Mouse (Mus musculus) heart, embryonic 12.5 days (tissue): Measurements from ENCODE around the gene Dennd2c. TPM values are rescaled to one million over a fixed set of nuclear protein-coding genes. Genes with fewer than 3 reads are reported as not detected.
A peak's percentile ranks its signal among the peaks of the same experiment; 100 is the strongest.
"Not testable (repeated sequence)": the region's sequence is repeated elsewhere in the genome, so short reads cannot be mapped to it uniquely, and the experiment has no call there.

Experiments used
- ATAC-seq: fragments of 200-750 bp; cut with Nextera tagmentation; 2 replicates; pipeline ENCODE4 v1.8.0; 2017; ENCODE audit warnings: moderate TSS enrichment, moderate library complexity; ENCODE audit not compliant: insufficient number of reproducible peaks, low FRiP score
- H3K27ac ChIP-seq: fragments of 300-500 bp; sonication (generic); 2 replicates; pipeline ENCODE4 v1.5.1; 2016; ENCODE audit warnings: mild to moderate bottlenecking, moderate library complexity; ENCODE audit not compliant: poor library complexity, severe bottlenecking
- H3K27me3 ChIP-seq: fragments of 300-500 bp; sonication (generic); replicated peaks from 2 replicates; pipeline ENCODE4 v1.6.1; 2016; ENCODE audit warnings: mild to moderate bottlenecking, moderate library complexity
- H3K36me3 ChIP-seq: fragments of 300-500 bp; sonication (generic); 2 replicates; pipeline ENCODE4 v1.6.1; 2016; ENCODE audit warnings: mild to moderate bottlenecking, moderate library complexity
- H3K4me1 ChIP-seq: fragments of 300-500 bp; sonication (generic); replicated peaks from 2 replicates; pipeline ENCODE4 v1.6.1; 2016; ENCODE audit warnings: mild to moderate bottlenecking
- H3K4me2 ChIP-seq: fragments of 300-500 bp; sonication (generic); 2 replicates; pipeline ENCODE4 v1.6.1; 2016; ENCODE audit warnings: mild to moderate bottlenecking, moderate library complexity
- H3K4me3 ChIP-seq: fragments of 300-500 bp; sonication (generic); 2 replicates; pipeline ENCODE4 v1.5.1; 2016; ENCODE audit warnings: mild to moderate bottlenecking
- H3K9ac ChIP-seq: fragments of 300-500 bp; sonication (generic); 2 replicates; pipeline ENCODE4 v1.6.1; 2016; ENCODE audit warnings: mild to moderate bottlenecking, moderate library complexity
- H3K9me3 ChIP-seq: fragments of 300-500 bp; sonication (generic); replicated peaks from 2 replicates; pipeline ENCODE4 v1.6.1; 2016; ENCODE audit warnings: mild to moderate bottlenecking, moderate library complexity
- WGBS: fragments of 180-500 bp; shearing (Covaris S2); methylation state at CpG from one replicate; pipeline ENCODE4 v1.1.7; 2016; 5-methylcytosine and 5-hydroxymethylcytosine counted together
- polyA plus RNA-seq: library from polyadenylated mRNA; unstranded; fragments of >200 nt; fragmentation: Nextera tagmentation; extraction: Ambion mirVana; gene quantifications from 2 replicates; pipeline ENCODE4 v1.2.1, GENCODE M21; 2016

Dennd2c gene
- polyA plus RNA-seq, 1 experiment from 2014 or later, result 5.1 TPM

DNA sequence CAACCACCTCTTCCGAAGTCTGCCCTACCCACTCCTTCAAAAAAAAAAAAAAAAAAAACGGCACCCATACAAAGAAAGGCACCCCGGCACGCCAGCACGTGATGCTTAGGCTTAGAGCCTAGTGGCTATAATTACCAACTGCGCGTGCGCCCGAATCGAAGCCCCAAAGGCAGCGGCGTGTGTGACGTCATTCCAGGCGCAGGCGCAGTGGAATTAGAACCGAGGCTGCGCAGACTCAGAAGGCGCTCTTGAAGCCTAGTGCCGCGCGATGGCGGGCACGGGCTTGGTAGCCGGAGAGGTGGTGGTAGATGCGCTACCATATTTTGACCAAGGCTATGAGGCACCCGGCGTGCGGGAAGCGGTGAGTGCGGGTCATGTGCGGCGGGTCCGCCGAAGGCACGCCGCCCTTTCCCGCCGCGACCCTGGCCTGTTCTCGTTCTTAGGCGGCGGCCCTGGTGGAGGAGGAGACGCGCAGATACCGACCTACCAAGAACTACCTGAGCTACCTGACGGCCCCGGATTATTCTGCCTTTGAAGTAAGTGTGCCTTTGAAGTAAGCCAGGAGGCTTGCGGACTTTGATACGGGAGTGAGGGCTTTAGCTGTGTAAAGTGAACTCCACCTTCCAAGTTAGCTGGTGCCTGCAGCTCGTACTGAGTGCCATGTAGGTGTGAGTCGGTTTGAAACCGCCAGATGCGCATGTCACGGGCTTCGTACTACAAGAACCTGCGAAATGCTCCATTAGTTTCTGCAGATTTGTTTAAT is 69.3 kb downstream of the Dennd2c start, which contains the start of gene Bcas2:
Bcas2 (plus strand) TSS at position 151 of the 763 bp plus-strand sequence.
- peak within 1 kb of the TSS; percentile 34; the same call in 1 of the 2 replicates for H3K27ac ChIP-seq
- WGBS, result under 1% methylated on average over 56 of the region's 56 CpGs
- peak within 1 kb of the TSS; percentile 98 for H3K4me3 ChIP-seq
- no peaks in the 10 kb centered on the region for H3K9me3 ChIP-seq
- H3K27me3 ChIP-seq, result no peaks in the 10 kb centered on the region
- H3K4me2 ChIP-seq, result peak within 1 kb of the TSS; percentile 81
- H3K36me3 ChIP-seq, result peaks cover 34% of the 10 kb centered on the region
- ATAC-seq, result peak; percentile 93
- H3K9ac ChIP-seq, result peak within 1 kb of the TSS; percentile 92
- H3K4me1 ChIP-seq, result peaks cover 6% of the 10 kb centered on the region

DNA sequence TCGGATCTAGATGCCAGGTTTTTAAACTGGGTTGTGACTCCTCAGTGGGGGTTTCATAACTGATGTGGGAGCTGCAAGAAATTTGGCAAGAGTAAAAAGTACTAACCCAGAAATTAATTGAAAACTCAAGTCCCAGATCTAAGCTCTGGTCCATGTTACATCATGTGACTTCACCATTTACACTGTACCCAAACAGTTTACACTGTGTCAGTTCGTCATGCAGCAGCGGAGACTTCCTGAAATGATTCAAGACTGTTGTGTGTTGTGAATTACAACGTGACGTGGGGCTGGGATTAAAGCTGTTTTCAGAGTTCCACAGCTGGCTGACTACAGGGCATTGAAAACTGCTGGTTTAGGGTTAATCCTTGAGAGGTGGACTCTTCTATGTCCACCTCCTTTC is 70.2 kb downstream of the Dennd2c start:
- WGBS, result 54% methylated on average over 5 of the region's 5 CpGs
- H3K4me1 ChIP-seq, result peaks cover 6% of the 10 kb centered on the region
- no peaks in the 10 kb centered on the region for H3K27me3 ChIP-seq
- no peak overlapping the region for H3K27ac ChIP-seq
- H3K9ac ChIP-seq, result peak overlapping the region; percentile 92
- peak overlapping the region; percentile 98 for H3K4me3 ChIP-seq
- no peak for ATAC-seq
- peaks cover 42% of the 10 kb centered on the region for H3K36me3 ChIP-seq
- no peaks in the 10 kb centered on the region for H3K9me3 ChIP-seq
- peak overlapping the region; percentile 81 for H3K4me2 ChIP-seq

- Histone ChIP-seq H3K4me3 (no peak overlapping the region), H3K4me1 (peaks cover 6% of the 10 kb centered on the region), H3K4me2 (no peak overlapping the region), H3K9me3 (no peaks in the 10 kb centered on the region), H3K27me3 (no peaks in the 10 kb centered on the region), H3K9ac (no peak overlapping the region), H3K27ac (no peak overlapping the region), H3K36me3 (peaks cover 56% of the 10 kb centered on the region)
- 68% methylated on average over 4 of the region's 4 CpGs for WGBS
- 0 out of 2 replicates have a peak, but pooled peaks have one; percentile 10 for ATAC-seq
These were observed 74.3 kb downstream of the Dennd2c start for GRCm38 (mm10) chr3:103176740-103177139.

DNA sequence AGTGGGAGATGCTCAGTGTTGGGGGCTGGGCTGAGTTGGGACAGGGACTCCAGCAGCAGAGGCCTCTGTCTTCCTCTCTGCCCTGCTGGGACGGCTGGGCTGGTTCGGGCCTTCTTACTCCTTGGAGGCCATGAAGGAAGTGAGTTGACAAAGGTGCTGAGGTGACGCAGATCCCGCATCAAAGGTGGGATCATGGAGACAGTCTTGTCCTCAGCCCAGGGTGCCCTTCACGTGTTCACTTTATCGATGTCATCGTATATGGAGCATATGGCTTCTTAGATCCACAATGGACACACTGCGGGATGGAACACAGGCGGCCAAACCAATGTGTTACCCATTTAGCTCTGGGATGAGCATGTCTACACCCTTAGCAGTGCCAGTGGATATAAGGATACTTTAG is 77.1 kb downstream of the Dennd2c start:
- Histone ChIP-seq H3K4me3 (no peak overlapping the region), H3K4me1 (no peaks in the 10 kb centered on the region), H3K36me3 (peaks cover 45% of the 10 kb centered on the region), H3K4me2 (no peak overlapping the region), H3K9ac (no peak overlapping the region), H3K9me3 (no peaks in the 10 kb centered on the region), H3K27me3 (no peaks in the 10 kb centered on the region), H3K27ac (no peak overlapping the region)
- no peak for ATAC-seq
- 91% methylated on average over 9 of the region's 9 CpGs for WGBS

GRCm38 (mm10) chr3:103181171-103181570 is 78.8 kb downstream of the Dennd2c start:
- no peak overlapping the region for H3K4me2 ChIP-seq
- no peak overlapping the region for H3K27ac ChIP-seq
- 44% methylated on average over 4 of the region's 4 CpGs for WGBS
- H3K4me1 ChIP-seq, result no peaks in the 10 kb centered on the region
- no peaks in the 10 kb centered on the region for H3K9me3 ChIP-seq
- peaks cover 32% of the 10 kb centered on the region for H3K36me3 ChIP-seq
- H3K9ac ChIP-seq, result no peak overlapping the region
- H3K4me3 ChIP-seq, result no peak overlapping the region
- no peak for ATAC-seq
- H3K27me3 ChIP-seq, result no peaks in the 10 kb centered on the region

DNA sequence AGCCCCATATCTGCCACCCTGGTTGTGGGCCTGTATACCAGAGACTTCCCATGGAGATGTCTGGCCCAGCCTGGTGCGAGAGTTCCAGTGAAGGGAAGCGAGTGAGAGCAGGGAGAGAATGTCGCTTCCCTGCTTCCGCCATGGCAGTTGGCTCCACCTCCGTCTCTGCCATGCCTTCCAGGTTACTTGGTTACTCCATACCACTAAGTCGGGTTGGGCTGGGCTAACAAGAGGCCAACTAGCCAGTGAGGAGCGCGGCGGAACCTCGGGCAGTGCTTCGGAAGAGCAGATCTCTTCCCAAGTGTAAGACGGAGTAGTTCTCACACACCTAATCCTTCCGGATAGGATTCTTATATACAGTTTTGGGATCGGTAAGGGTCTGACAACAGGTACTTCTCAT is 80.4 kb downstream of the Dennd2c start:
- H3K9ac ChIP-seq, result no peak overlapping the region
- H3K4me1 ChIP-seq, result no peaks in the 10 kb centered on the region
- H3K9me3 ChIP-seq, result no peaks in the 10 kb centered on the region
- ATAC-seq, result no peak
- H3K36me3 ChIP-seq, result peaks cover 17% of the 10 kb centered on the region
- no peak overlapping the region for H3K4me2 ChIP-seq
- no peaks in the 10 kb centered on the region for H3K27me3 ChIP-seq
- H3K27ac ChIP-seq, result no peak overlapping the region
- H3K4me3 ChIP-seq, result no peak overlapping the region
- 74% methylated on average over 14 of the region's 14 CpGs for WGBS

DNA sequence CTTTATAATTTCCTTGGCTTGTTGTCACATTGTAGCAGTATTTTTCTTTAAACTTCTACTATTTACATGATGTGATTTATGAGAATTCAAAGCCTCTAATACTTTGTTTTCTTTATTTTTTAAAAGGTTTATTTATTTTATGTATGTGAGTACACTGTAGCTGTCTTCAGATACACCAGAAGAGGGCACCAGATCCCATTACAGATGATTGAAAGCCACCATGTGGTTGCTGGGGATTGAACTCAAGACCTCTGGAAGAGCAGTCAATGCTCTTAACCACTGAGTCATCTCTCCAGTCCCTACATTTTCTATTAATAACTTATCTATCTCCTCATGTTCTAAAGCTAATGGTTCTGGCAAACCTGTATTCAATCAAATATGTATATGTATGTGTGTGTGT is 82.1 kb downstream of the Dennd2c start:
- H3K9ac ChIP-seq, H3K27me3 ChIP-seq: not testable (repeated sequence)

GRCm38 (mm10) chr3:103188451-103188850 is 86.0 kb downstream of the Dennd2c start:
- H3K27me3 ChIP-seq, result no peaks in the 10 kb centered on the region
- 59% methylated on average over 5 of the region's 5 CpGs for WGBS

More for the DNA sequence above, 82.1 kb downstream of the Dennd2c start:
- H3K9me3 ChIP-seq, H3K36me3 ChIP-seq, H3K27ac ChIP-seq, H3K4me1 ChIP-seq, H3K4me2 ChIP-seq, H3K4me3 ChIP-seq, ATAC-seq: not testable (repeated sequence)

DNA sequence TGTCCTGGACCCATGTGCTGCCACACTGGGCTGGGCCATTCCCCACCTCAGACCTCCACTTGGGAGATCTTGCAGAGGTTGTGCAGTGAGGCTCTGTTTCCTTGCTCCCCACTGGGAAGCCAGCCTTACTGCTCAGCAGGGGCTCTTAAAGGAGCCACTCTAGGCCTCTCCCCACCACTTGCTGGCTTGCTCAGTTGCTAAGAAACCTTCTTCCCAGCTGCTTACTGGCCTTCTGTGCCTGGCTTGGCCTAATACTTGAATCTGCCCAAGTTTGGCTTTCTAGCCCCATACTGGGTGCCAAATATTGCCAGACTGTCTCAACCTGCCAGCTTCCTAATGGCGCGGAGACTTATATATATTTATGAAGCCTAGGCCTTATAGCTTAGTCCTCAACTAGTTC is 86.5 kb downstream of the Dennd2c start:
- Histone ChIP-seq H3K4me3 (no peak overlapping the region), H3K4me2 (no peak overlapping the region), H3K27me3 (no peaks in the 10 kb centered on the region), H3K36me3 (no peaks in the 10 kb centered on the region), H3K4me1 (no peaks in the 10 kb centered on the region), H3K9ac (no peak overlapping the region), H3K27ac (no peak overlapping the region), H3K9me3 (peaks cover 7% of the 10 kb centered on the region)
- 92% methylated on average over 2 of the region's 2 CpGs for WGBS
- no peak for ATAC-seq

More at GRCm38 (mm10) chr3:103188451-103188850, 86.0 kb downstream of the Dennd2c start:
- H3K4me1 ChIP-seq, result no peaks in the 10 kb centered on the region
- H3K9me3 ChIP-seq, result peaks cover 3% of the 10 kb centered on the region; the same call in 1 of the 2 replicates
- no peak overlapping the region for H3K4me2 ChIP-seq
- no peaks in the 10 kb centered on the region for H3K36me3 ChIP-seq
- no peak overlapping the region for H3K27ac ChIP-seq
- no peak overlapping the region for H3K9ac ChIP-seq
- H3K4me3 ChIP-seq, result no peak overlapping the region
- ATAC-seq, result no peak

DNA sequence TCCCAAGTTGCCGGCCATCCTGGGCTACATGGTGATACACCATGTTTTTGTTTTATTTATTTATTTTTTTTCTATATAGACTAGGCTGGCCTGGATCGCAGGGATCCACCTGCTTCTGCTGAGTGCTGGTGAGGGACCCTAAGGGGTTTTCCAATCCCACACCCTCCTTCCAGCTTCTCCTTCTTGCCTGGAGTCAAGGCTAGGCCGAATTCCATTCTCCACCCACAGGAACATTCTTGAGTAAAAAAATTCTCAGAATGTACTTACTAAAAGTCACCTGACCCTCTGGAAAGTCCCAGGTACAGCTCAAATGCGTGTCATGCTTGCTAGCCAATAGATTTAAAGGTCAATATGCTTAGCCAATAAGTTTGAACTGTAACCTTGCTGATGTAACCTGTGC is 89.8 kb downstream of the Dennd2c start:
- no peak overlapping the region for H3K27ac ChIP-seq
- H3K27me3 ChIP-seq, result no peaks in the 10 kb centered on the region
- no peak overlapping the region for H3K4me3 ChIP-seq
- 84% methylated on average over 4 of the region's 4 CpGs for WGBS
- ATAC-seq, result no peak
- H3K9me3 ChIP-seq, result peaks cover 9% of the 10 kb centered on the region
- H3K4me1 ChIP-seq, result peaks cover 3% of the 10 kb centered on the region; the same call in 1 of the 2 replicates
- no peak overlapping the region for H3K9ac ChIP-seq
- H3K36me3 ChIP-seq, result no peaks in the 10 kb centered on the region
- no peak overlapping the region for H3K4me2 ChIP-seq

GRCm38 (mm10) chr3:103193186-103193585 is 90.8 kb downstream of the Dennd2c start:
- Histone ChIP-seq H3K4me1 (peaks cover 5% of the 10 kb centered on the region), H3K36me3 (no peaks in the 10 kb centered on the region), H3K4me3 (no peak overlapping the region), H3K27me3 (no peaks in the 10 kb centered on the region), H3K9me3 (peaks cover 9% of the 10 kb centered on the region), H3K27ac (no peak overlapping the region), H3K9ac (no peak overlapping the region), H3K4me2 (no peak overlapping the region)
- 67% methylated on average over 1 of the region's 1 CpGs for WGBS
- ATAC-seq, result no peak
